Mouse (Mus musculus) cerebellum, adult 2 months (tissue): ENCODE results near the gene Zp1.

ENCODE experiments used
- CTCF ChIP-seq: fragments of 200-500 bp; IDR thresholded peaks from 2 replicates; pipeline ENCODE4 v1.5.1; 2011; ENCODE audit warnings: low read depth, mild to moderate bottlenecking, control low read depth, low read length, moderate library complexity, borderline replicate concordance; ENCODE audit not compliant: insufficient read depth
- POLR2A ChIP-seq: fragments of 200-500 bp; IDR thresholded peaks from 2 replicates; pipeline ENCODE4 v1.6.1; 2011; ENCODE audit warnings: low read length, control low read depth, borderline replicate concordance; ENCODE audit not compliant: insufficient read depth

DNA sequence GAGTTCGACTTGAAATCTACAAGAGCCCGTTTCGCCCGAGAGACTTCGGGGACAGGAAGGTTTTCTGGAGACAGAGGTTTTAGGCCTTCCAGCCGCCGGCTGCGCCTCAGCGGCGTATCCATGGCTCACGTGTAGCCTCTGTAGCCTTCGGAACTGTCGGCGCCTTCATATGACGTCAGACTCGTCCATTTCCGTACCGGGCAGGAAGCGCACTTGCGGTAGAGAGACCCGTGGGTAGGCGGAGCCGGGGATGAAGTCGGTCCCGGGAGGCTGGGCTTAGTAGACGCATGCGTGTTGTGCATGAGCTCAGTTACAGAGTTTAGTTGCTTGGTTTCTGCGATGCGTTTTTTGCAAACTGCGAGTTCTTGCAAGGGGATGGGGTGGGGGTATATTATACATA, 28.7 kb upstream of the Zp1 start, which contains the start of gene Ccdc86:
- TF ChIP-seq CTCF (no peak), POLR2A (peak; percentile 55; the same call in 1 of the 2 replicates)
